Mouse (Mus musculus) c-Kit-positive CD71-negative TER-119-negative erythroid progenitor cells, embryonic 14.5 days (primary cell): ENCODE measurements around the gene Arhgap18.

Experiments
- DNase-seq: peaks from one replicate; pipeline ENCODE4 v3.0.0-alpha.2; 2013; ENCODE audit warnings: low read depth

Gene Arhgap18

GRCm38 (mm10) chr10:26752929-26753567, at the start of gene Arhgap18:
Gene Arhgap18 (plus strand): TSS chr10:26753421.
- no peak for DNase-seq

GRCm38 (mm10) chr10:26710458-26711011, 42.7 kb upstream of the Arhgap18 start:
- no peak for DNase-seq

DNA sequence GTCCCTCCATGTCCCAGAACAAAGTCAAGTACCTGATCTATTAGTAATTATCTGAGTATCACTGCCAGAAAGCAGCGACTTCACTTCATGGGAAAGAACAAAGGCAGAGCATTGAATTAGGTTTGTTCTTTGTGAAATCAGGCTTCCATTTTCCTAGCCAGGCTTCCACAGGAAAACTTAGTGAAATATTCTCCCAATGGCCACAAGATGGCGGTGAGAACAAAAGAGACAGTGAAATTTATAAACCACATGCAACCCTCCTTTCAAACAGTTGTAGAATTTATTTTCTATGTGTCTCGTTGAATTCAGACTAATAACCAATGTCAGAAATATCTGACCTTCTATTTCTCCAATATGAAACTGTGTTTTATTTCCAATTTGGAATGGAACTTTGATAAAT, 42.2 kb upstream of the Arhgap18 start:
- DNase-seq, result peak; percentile 29

- no peak for DNase-seq
These were observed 39.2 kb upstream of the Arhgap18 start for GRCm38 (mm10) chr10:26713986-26714385.

DNA sequence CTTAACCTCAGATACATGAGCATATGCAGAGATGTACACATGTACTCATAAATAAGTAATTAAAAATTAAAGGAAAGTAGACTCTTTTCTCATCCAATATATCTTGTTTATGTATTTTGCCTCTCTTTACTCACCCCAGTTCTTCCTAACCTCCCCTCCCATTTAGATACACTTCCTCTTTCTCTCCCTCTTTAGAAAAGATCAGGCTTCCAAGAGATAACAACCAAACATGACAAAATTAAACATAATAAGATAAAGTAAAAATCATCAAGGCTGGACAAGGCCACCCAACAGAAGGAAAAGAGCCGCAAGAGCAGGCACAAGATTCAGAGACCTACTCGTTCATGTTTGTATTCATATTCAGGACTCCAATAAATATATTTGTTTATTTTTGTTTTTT, 28.5 kb upstream of the Arhgap18 start:
- DNase-seq, result no peak

- DNase-seq, result no peak
These were observed 28.0 kb upstream of the Arhgap18 start for GRCm38 (mm10) chr10:26725255-26725654.

DNA sequence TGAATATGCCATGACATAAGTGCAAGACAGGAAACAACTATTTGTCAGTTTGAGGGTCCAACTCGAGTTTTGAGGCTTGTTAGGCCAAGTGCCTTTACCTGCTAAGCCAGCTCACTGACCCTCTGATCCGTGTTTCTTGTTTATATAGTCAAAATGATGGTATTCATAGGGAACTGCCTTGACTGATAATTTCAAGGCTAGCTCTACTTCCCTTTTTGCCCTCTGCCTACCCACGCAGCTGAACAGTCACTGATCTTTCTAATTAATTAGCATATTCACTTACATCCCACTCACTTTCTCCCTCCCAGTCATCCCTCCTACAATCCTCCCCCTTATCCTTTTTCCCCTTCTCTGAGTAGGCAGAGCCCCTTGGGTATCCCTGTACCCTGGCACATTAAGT, 2.4 kb upstream of the Arhgap18 start:
- no peak for DNase-seq

- DNase-seq, result no peak
These were observed 925 bp upstream of the Arhgap18 start for GRCm38 (mm10) chr10:26752064-26752928.

- DNase-seq, result no peak
These were observed 785 bp downstream of the Arhgap18 start for GRCm38 (mm10) chr10:26754006-26754405.

DNA sequence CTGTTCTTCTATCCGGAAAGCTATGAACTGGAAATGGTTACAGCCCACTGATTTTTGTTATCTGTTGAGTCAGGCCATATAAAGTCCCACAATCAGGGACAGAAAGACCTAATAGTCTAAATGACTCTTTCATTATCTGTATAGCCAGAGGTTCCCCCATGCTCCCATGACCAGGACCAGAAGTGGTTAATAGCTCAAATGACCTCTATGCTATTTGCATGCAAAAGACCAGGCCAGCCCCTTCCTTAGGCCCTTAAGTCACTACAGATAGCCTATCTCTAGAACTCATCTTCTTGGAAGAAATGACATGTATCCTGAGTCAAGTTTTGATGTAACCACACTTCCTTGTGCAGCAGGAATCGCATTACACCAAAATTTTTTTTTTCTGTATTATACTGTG, 4.0 kb downstream of the Arhgap18 start:
- no peak for DNase-seq

DNA sequence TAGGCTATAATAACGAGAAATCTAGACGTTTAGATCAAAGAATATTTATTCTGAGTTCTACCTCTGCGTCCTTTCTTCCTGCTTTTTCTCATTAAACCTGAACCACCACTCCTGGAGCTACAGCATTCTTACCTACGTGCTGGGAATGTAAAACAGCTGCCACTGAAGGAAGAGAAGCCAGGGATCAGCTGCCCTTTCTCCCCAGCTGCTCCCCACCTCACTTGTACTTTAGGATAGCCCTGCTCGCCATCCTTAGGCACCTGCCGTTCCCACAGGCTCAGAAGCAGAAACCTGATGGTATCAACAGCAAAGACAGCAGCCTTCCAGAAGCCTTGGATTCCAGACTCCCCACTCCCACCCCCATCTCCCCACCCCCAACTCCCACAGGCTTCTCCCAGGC, 6.2 kb downstream of the Arhgap18 start:
- DNase-seq, result no peak

GRCm38 (mm10) chr10:26761103-26761502, 7.9 kb downstream of the Arhgap18 start:
- DNase-seq, result no peak

DNA sequence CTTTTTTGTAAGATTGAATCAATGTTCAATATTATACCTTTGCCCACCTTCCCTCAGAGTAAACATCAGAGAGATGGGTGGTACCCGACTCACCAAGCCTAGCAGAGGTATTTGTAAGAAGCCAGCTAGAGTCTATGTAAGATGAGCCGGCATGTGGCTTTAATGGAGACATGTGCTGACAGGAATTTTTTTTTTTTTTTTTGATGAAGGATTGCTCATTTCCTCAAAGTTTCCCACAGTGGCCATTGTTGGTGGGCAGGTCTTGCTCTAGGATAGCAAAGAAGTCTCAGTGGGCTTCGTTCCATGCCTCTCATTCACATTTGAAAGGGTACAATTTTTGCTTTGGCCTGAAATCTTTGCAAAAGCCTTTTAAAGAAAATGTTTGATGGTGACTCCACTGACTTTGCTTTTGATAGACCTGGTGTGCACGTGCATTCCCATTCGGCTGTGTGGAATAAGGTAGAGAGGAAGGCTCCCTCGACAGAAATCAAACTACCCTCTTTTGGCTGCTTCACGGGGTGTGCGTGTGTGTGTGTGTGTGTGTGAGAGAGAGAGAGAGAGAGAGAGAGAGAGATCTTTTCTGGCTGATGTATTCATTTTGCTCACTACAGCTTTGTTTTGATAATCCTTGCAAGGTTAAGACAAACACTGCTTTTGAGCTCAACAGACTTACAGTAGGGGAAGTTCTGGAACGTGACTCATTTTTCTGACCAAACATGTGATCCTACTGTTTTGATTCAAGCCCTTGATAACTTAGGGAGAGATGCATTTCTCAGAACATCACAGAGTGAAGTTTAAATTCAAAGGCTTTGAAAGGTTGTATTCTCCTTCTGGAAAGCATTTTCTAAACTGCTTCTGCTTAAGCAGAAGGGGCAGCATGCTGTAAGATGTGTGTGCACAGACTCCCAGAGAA, 9.0 kb downstream of the Arhgap18 start:
- DNase-seq, result no peak

GRCm38 (mm10) chr10:26767196-26767595, 14.0 kb downstream of the Arhgap18 start:
- no peak for DNase-seq

DNA sequence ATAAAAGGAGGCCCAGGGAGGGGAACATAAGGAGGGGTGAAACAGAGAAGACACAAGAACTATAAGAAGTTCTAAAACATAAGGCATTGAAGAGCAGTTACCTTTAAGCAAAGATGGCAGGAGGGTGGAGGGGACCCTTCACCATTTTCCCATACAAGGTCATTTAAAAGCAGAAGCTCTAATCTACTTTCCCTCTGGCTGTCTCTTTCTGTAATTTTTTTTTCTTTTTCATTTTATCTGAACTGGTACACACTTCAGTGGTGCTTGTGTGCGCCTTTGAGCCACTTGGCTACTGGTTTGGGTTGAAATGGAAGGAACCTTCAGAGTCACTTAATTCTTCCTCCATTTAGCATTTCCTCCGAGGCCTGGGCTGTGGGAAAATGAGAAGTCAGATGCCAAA, 15.7 kb downstream of the Arhgap18 start:
- DNase-seq, result no peak

DNA sequence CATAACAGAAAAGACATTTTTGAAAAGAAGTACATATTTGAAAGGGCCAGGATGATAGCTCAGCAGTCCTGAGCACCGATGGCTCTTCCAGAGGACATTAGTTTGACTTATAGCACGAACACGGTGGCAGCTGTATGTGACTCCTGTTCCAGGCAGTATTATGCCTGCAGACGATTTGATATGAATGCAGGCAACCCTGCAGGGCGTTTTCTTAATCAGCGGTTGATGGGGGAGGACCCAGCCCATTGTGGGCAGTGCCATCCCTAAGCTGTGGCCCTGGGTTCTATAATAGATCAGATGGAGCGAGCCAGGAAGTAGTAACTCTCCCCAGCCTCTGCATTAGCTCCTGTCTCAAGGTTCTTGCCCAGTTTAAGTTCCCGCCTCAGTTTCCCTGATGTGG, 16.8 kb downstream of the Arhgap18 start:
- no peak for DNase-seq

- DNase-seq, result peak; percentile 80
These were observed 18.9 kb downstream of the Arhgap18 start for GRCm38 (mm10) chr10:26771938-26772623.

GRCm38 (mm10) chr10:26772624-26773540, 19.7 kb downstream of the Arhgap18 start:
- DNase-seq, result no peak

GRCm38 (mm10) chr10:26773541-26773940, 20.3 kb downstream of the Arhgap18 start:
- DNase-seq, result no peak

DNA sequence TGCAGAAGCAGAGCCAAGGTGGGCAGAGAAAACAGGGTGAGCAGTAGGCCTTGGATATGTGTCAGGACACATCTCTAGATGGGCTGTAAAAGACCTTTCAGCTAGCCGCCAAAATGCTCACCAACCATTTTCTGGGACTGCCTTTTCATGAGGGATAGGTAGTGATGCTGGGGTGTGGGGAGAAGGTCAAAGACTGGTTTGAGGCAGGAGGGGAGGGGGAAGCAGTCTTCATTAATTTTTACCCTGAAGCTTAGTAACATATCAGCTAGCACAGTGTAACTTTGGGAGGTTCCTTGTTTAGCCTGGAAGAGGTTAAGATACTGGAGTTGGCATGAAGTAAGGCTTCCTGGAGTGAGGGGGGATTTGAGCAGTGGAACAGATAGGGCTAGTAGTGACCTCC, 21.0 kb downstream of the Arhgap18 start:
- DNase-seq, result no peak
